Mouse (Mus musculus) heart, postnatal 14 days (tissue): ENCODE data around the gene Ppp1r12a. TPM values are rescaled to one million over a fixed set of nuclear protein-coding genes. Genes with fewer than 3 reads are reported as not detected.
"Not testable (repeated sequence)": the region's sequence is repeated elsewhere in the genome, so short reads cannot be mapped to it uniquely, and the experiment has no call there.

Source experiments
- DNase-seq, 2 experiments: peaks; one replicate each; pipeline ENCODE4 v3.0.0; 2021 to 2022
- intact Hi-C: fragments of 180-260 bp; cut with DNase I; formaldehyde crosslinking; loops from one replicate; pipeline ENCODE4 v1.15.1; 2025
- total RNA-seq, 2 experiments: library from RNA; stranded (reverse); gene quantifications; 2 replicates each; pipeline ENCODE4 v1.2.3; 2021

Ppp1r12a gene
- total RNA-seq, 2 experiments from 2014 or later, result 76.8 to 81.2 TPM

DNA sequence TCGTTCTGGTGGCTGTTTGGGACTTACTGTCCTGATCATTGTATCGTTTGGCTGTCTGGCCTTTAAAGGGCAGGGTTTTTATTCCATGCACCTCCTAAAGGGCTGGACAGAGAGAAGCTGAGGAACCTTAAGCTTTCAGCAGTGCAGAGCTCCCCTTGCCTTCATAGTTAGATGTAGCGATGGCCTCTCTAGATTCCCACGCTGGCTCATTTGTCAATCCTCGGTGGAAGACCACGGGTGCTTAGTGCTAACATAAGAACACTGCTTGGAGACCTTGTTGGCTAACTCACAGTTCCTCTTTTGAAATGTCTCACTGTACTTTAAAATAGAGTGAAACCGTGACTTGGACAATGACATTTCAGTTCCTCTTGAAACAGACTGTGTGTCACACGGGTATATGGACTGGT is 29.4 kb downstream of the Ppp1r12a start:
- DNase-seq, result no peak
- intact Hi-C loops, result loop anchor here (2.0 kb wide), 1 partner anchor 259 kb away; no protein-coding TSS in a partner anchor

DNA sequence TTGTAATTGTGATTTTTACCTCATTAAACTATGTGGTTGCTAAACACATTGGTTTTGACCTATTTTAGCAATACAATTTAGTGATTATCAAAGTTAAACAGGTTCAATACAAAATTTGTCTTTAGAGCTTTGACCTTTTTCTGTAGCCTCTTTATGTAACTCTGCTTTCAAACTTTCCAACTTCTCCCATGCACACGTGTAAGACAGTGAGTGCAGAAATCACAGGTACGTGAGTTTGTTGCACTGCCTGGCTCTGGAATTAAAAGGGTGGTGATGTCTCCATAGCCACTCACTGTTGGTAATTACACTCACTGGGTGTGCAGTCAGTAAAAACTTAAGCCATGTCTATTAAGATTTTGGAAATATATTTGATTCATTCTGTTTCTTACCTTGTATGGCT is 30.3 kb downstream of the Ppp1r12a start:
- intact Hi-C loops, result loop anchor here (2.0 kb wide), 1 partner anchor 30 kb away; the partner anchor contains the start of gene Ppp1r12a
- no peak for DNase-seq

DNA sequence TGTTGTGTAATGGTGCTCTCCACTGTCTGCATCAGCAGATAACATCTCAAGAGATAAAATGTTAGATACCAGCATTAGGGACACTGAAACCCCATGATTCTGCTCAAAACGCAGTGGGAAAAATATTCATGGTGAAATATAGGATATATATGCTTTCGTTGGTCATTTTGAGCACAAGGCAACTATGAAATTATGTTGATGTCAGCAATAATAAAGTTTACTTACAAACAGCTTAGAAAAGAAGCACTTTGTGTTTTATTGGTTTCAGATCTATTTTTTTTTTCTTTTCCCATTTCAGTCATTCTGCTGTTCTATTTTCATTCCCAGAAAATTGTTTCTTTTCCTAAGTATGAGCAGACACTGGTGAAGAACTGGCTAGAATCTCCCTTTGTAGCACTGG is 34.1 kb downstream of the Ppp1r12a start:
- no peak for DNase-seq
- intact Hi-C loops, result no loop called here

DNA sequence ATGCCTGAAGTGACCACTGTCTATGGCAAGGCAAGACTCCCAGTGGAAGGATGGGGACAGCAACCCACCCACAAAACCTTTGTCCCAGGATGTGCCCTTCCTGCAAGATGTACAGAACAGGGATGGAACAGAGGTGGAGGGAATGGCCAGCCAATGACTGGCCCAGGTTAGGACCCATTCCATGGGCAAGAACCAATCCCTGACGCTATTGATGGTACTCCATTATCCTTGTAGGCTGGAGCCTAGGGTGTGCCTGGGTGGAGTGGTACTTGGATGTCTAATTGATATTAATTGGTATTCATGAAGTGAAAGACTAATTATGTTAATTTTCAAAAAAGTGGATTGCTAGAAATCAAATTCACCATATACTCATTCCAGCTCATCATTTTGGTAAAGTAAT is 35.5 kb downstream of the Ppp1r12a start:
- no peak for DNase-seq
- intact Hi-C loops, result no loop called here

DNA sequence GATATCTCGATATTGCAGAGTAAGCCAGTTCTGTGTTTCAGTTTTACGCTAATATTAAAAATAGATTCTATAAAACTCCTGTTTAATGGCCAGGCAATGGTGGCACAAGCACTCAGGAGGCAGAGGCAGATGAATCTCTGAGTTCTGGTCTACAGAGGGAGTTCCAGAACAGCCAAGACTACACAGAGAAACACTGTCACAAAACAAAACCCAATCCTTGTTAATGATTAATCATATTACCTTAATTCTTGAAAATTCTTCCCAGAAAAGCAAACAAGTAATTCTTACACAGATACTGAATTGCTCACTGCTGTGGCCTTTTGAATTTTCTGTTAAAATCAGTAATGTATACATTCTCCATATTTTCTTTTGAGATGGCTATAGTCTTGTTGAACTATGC is 37.0 kb downstream of the Ppp1r12a start:
- DNase-seq, result no peak
- intact Hi-C loops, result no loop called here

DNA sequence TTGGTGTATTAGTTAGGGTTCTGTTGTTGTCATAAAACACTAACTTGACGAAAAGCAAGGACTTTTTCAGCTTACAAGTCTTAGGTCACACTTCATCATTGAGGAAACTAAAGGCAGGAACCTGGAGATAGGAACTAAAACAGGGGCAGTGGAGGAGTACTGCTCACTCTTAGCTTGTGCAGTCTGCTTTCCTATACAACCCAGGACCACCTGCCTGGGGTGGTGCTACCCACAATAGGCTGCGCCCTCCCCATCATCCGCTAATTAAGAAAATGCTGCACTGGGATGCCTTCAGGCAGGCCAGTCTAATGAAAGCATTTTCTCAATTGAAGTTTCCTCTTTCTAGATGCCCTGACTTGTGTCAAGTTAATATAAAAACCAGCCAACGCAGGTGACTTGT is 40.1 kb downstream of the Ppp1r12a start:
- DNase-seq, result no peak
- intact Hi-C loops, result no loop called here

DNA sequence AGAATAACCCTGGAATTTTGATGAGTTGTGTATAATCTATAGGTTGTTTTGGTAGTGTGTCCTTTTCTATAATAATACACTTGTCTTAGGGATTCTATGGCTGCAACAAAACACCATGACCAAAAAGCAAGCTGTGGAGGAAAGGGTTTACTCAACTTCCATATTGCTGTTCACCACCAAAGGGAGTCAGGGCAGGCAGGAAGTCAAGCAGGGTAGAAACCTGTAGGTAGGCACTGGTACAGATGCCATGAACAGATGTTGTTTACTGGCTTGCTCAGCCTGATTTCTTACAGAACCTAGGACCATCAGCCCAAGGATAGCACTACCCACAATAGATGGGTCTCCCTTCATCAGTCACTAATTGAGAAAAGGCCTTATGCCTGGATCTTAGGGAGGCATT is 41.4 kb downstream of the Ppp1r12a start:
- intact Hi-C loops, result no loop called here
- DNase-seq, result no peak

DNA sequence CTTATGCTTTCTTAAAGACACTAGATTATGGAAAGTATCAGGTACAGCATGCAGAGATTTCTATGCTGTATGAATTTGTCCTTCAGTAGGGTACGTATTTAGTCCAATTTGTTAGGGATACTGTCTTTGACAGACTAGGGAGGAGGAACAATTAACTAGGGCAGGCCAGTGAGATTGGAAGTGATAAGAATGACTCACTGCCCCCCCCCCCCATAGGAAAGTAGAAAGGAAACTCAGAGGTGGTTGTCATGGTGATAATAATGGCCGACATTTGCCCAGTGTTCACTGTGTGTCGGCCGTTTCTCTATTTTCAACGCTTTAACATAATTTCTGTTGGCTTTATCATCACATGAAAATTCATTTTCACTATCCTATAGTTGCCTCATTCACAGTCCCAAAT is 47.4 kb downstream of the Ppp1r12a start:
- DNase-seq, result no peak
- intact Hi-C loops, result no loop called here

DNA sequence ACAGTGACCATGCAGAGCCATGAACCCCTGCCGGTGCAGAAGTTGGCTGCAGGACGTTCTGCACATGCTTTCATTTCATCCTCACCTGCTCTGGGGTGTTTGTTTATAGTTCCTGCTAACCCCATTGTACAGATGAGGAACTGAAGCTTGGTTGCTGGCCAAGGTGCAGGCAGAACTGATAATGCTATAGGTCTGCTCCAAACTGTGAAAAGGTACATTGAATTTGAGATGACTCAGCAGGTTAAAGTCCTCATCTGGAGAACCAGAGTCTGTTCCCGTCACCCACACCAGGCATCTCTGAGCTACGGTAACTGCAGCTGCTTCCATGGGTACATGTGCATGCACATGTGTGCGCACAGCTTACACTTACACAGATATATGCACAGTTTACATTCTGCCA is 62.4 kb downstream of the Ppp1r12a start:
- intact Hi-C loops, result no loop called here
- DNase-seq, result no peak

DNA sequence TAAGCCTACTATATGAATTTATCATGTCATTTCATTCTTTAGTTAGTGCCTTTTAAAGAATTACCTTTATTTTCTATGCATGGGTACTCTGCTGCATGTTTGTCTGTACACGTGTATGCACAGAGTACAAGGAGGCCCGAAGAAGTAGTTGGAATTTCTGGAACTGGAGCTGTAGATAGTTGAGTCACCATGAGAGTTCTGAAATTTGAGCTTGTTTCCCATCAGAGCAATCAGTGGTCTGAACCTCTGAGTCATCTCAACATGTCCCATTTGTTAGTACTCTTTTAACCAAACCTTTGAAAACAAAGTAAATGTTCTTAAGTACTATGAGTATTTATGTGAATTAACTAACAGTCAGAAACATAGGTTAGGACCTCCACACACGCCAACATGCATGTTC is 75.1 kb downstream of the Ppp1r12a start:
- intact Hi-C loops, result no loop called here
- DNase-seq, result no peak

DNA sequence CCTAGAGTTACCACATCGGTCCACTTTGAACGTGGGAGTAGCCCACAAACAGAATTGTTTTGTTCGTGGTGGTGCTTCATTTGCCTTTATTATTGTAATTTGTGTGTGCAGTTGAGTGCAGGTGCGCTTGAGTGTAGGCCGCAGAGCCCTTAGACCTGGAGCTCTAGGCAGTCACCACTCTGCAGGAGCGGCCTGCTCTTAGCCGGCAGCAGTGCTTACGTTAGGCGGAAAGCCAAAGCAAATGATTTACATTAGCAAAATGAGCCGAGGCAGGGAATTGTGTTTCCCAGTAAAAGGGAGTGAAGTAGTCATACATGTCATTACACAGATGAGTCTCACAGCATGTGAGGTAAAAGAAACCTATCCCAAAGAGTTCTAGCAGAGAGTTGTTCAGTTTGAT is 77.1 kb downstream of the Ppp1r12a start:
- intact Hi-C loops, result no loop called here
- no peak for DNase-seq

DNA sequence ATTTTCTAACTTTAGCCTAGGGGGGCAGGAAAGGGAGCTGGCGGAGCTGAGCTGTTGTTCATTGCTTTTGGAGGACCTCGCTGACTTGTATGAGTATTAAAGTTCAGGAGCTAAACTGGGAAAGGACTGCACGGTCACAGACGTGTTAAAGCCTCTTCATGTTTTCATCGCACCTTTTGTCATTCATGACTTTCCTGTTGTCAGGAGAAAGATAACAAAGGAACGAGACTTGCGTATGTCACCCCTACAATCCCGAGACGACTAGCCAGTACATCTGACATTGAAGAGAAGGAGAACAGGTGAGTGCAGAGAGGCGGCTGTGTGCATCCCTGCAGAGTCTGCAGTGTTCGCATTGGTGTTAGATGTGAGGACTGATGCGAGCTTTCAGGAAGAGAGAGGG is 88.7 kb downstream of the Ppp1r12a start:
- no peak for DNase-seq
- intact Hi-C loops, result loop anchor here (5.0 kb wide), 1 partner anchor 83 kb away; no protein-coding TSS in a partner anchor

DNA sequence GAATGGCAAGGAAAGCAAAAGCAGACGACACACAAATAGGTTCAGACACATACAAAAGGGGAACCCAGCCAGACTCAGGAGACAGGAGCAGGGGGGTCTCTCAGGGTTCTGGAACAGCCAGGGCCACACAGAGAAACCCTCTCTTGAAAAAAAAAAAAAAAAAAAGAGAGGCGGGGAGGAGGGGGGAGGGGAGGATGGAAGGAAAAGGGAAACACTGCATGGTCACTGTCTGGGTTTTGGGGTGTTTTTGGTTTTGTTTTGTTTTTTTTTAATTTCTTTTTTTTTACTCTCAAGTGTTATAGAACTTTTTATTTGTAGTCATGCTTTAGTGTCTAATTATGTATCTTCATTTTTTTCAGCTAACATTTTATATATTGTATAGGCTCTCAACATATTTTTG is 89.2 kb downstream of the Ppp1r12a start:
- DNase-seq, result no peak
- intact Hi-C loops, result loop anchor here (5.0 kb wide), 1 partner anchor 84 kb away; no protein-coding TSS in a partner anchor

DNA sequence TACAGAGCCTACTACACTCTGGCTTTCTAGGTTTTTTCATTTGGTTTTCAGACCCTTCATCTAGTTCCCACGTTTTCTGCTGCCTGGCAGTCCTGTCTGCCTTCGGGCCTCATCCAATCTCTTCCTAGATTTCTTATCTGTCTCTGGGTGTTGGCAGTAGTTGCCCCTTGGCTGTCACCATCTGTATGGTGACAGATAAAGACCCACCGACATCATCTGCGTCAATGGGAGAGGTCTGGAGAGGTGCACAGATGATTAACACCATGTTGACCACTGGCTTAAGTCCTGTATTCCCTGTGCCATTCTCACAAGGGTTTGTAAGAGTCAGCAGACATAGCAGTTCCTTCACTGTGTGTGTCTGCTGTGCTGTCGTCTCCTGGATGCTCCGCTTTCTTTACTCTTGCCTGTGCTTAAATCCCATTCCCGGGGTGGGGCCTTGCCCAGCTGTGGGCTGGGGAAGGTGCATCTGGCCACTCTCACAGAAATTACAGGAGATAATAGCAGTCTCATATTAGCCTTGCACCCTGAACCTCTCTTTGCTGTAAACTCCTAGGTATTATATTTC is 93.9 kb downstream of the Ppp1r12a start:
- intact Hi-C loops, result loop anchor here (5.0 kb wide), 1 partner anchor 324 kb away; no protein-coding TSS in a partner anchor
- no peak for DNase-seq

DNA sequence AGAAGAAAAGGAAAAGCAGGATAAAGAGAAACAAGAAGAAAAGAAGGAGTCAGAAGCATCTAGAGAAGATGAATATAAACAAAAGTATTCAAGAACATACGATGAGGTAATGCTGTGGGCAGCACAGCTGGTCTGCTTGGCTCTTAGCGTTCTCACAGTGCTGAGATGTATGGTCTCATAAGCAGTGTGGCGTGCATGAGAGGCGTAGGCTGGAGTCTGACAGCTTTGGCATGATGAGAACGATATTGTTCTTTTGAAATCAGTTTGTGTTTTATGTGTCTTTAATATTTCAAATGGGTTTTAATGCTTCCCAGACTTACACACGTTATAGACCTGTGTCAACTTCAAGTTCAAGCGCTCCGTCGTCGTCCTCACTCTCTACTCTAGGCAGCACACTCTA is 98.9 kb downstream of the Ppp1r12a start:
- intact Hi-C loops, result loop anchor here (5.0 kb wide), 1 partner anchor 99 kb away; the partner anchor contains the start of gene Ppp1r12a
- no peak for DNase-seq

DNA sequence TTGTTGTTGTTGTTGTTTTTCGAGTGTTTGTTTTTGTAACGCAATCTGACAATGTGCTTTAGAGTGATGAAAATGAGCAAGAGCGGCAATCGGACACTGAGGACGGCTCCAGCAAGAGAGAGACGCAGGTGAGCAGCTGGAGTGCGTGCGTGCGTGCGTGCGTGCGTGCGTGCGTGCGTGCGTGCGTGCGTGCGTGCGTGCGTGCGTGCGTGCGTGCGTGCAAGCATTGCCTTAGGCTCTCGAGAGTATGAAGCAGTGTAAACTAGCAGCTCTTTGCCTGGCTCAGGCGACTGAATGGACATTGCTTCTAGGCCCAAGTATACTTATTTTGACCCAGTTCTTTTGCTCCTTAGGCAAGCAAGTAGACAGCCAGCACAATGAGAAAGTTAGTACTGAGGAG is 102.6 kb downstream of the Ppp1r12a start:
- intact Hi-C loops, result loop anchor here (5.0 kb wide), 1 partner anchor 102 kb away; the partner anchor contains the start of gene Ppp1r12a

DNA sequence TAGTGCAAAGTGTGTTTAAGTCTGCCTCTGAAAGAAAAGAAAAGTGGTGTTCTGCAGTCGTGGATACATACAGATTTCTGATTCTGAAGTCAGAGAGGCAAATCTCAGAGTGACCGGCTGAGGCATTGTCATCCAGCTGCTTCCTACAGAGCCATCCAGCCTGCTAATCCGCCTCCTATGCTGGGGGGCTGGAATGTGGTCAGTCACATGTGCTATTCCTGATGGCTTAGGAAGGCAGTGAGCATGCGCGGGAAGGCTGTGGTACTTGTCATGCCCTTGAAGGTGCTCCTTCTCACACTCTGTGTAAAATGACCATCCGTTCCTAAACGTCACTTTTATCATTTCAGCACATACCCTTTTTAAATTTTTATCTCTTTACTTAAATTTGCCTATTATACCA is 109.2 kb downstream of the Ppp1r12a start:
- no peak for DNase-seq
- intact Hi-C loops, result no loop called here

More for the DNA sequence above, 102.6 kb downstream of the Ppp1r12a start:
- DNase-seq, result no peak

DNA sequence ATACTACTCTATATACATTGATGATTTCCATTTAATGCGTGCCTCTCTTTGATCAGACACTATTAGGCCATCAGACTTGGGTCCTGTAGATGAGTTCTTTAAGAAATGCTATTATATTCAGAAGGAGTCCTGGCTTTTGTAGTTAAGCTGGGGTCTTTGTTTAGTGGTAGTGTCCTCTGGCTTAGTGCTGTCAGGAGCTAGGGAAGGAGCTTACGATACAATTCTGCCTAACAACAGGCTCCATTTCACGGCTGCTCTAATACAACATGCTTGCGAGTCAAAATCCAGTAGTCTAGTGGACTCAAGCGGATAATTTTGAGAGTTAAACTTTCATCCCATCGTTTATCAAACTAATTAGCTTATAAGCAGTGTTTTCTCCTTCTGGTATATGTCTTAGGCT is 114.7 kb downstream of the Ppp1r12a start:
- intact Hi-C loops, result no loop called here
- DNase-seq, result no peak

DNA sequence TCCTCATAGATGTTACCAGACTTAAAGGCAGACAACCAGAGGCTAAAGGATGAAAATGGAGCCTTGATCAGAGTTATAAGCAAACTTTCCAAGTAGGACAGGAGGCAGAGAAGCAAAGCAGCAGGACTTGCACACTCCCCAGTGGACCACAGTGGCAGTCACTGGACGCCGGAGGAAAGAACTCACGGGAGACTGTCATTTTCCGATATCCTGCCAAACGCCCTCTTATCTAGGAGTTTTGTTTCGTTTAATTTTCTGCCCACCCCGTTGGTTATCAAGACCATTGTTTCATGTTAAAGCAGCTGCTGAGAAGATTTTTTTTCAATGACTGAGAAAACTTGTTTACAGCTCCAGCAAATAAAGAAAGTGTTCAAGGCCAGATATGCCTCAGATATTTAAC is 115.2 kb downstream of the Ppp1r12a start:
- intact Hi-C loops, result no loop called here
- no peak for DNase-seq

DNA sequence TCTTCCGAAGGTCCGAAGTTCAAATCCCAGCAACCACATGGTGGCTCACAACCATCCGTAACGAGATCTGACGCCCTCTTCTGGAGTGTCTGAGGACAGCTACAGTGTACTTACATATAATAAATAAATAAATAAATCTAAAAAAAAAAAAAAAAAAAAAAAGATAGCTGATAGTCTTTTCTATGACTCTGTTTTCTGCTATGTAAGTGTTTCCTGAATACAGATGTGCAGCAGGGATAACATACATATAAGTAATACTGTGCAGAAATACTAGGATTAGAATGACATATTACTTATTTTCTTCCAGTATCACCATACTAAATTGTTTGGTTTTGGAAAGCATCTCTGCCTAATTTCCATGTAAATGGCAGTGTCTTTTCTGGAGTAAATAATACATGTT is 119.1 kb downstream of the Ppp1r12a start:
- intact Hi-C loops, DNase-seq: not testable (repeated sequence)

DNA sequence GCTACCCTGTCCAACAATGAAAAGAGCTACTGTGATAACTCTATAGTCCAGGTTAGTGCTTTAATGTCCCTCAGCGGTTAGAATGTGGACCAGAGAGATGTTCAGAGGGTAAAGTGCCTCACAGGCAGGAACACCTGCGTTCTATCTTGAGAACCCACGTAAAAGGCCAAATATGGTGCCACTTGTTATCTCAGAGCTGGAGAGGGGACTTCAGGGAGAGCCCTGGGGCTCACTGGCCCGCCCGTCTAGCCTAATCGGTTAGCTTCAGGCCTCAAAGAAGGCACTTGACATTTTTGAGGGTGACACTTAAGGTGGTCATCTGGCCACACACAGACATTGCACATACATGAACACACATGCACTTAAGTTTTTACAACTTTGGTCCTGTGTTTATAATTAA is 120.4 kb downstream of the Ppp1r12a start:
- DNase-seq, result no peak
- intact Hi-C loops, result no loop called here

DNA sequence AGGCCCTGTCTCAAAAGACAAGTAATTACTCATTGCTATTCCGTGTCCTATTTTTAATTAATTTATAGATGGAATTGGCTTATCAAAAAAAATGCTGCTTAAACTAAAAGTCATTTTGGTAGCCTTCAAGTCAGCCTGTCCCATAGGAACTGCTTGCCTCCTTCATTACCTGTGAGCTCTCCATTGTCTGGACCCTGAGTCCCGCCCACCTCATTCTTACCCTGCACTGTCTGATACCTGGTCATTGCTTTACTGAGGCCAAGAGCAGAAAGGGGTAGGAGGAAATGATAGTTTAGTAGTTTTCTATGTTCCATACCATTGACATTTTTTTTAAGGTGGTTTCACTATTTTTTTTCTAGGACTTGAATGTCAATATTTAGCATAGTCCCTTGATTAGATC is 121.4 kb downstream of the Ppp1r12a start:
- intact Hi-C loops, result no loop called here
- no peak for DNase-seq

DNA sequence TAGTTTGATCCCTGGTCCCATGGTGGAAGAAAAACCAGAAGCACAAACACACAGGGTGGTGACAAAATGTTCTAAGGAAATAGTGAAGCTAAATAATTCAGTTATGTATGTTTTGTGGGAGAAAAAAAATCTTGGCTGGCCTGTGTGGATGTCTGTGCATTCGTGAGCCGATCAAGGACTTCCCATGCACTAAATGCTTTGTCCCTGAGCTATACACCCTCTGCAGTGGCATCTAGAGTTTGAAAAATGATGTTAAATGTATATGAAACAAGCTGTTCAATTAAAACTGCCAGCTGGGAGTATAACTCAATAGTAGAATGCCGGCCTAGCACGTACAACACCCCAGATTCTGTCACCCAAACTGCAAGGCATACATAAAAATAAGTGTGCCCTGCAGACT is 121.8 kb downstream of the Ppp1r12a start:
- intact Hi-C loops, result no loop called here
- DNase-seq, result no peak
